8 mouse cellular contexts compared by ENCODE assay signal in genomic region chr19:7057126-7057721, GRCm38 (mm10). TPM values are rescaled to one million over a fixed set of nuclear protein-coding genes. Genes with fewer than 3 reads are reported as not detected.
DNase-seq lines count a peak whose midpoint lies in the region; ATAC-seq and TF ChIP-seq lines count a peak whose summit lies in the region.

No protein-coding gene starts in this region.

- H3K4me2 ChIP-seq in heart, embryonic 15.5 days = peak overlapping the region; percentile 99
- peak overlapping the region; percentile 100 for H3K4me2 ChIP-seq in forebrain, embryonic 13.5 days
- H3K4me2 ChIP-seq in limb, embryonic 14.5 days (replicated peaks; ENCODE audit: low read depth, low read length, severe bottlenecking) = peak overlapping the region; percentile 100
- peak overlapping the region; percentile 100 for H3K4me2 ChIP-seq in neural tube, embryonic 12.5 days (replicated peaks)

- peaks cover 37% of the 10 kb centered on the region for H3K4me1 ChIP-seq in heart, embryonic 15.5 days (replicated peaks)
- H3K4me1 ChIP-seq in forebrain, embryonic 13.5 days = peaks cover 20% of the 10 kb centered on the region
- peaks cover 14% of the 10 kb centered on the region for H3K4me1 ChIP-seq in limb, embryonic 14.5 days (ENCODE audit: control insufficient read depth, insufficient read depth, low read length)
- H3K4me1 ChIP-seq in neural tube, embryonic 12.5 days = peaks cover 27% of the 10 kb centered on the region

- 2% methylated on average over 16 of the region's 16 CpGs for WGBS in heart, embryonic 15.5 days
- WGBS in forebrain, embryonic 13.5 days = 3% methylated on average over 16 of the region's 16 CpGs
- 2% methylated on average over 13 of the region's 16 CpGs for WGBS in limb, embryonic 14.5 days
- WGBS in neural tube, embryonic 12.5 days = 4% methylated on average over 16 of the region's 16 CpGs

- no peaks in the 10 kb centered on the region for H3K27me3 ChIP-seq in heart, embryonic 15.5 days
- H3K27me3 ChIP-seq in forebrain, embryonic 13.5 days = peaks cover 25% of the 10 kb centered on the region
- peaks cover 3% of the 10 kb centered on the region; the same call in 1 of the 2 replicates for H3K27me3 ChIP-seq in limb, embryonic 14.5 days (ENCODE audit: control insufficient read depth, insufficient read depth, low read length)
- H3K27me3 ChIP-seq in neural tube, embryonic 12.5 days (replicated peaks) = peaks cover 47% of the 10 kb centered on the region

- peak overlapping the region; percentile 92 for H3K27ac ChIP-seq in heart, embryonic 15.5 days
- H3K27ac ChIP-seq in forebrain, embryonic 13.5 days = peak overlapping the region; percentile 19; the same call in 1 of the 2 replicates
- H3K27ac ChIP-seq in limb, embryonic 14.5 days (replicated peaks; ENCODE audit: low read depth, low read length) = no peak overlapping the region
- H3K27ac ChIP-seq in neural tube, embryonic 12.5 days = no peak overlapping the region

- no peak for DNase-seq in heart, postnatal 4 days
- DNase-seq in urinary bladder, postnatal 25 days (ENCODE audit: low spot score) = peak; percentile 56
- DNase-seq in urinary bladder, postnatal 10 days (ENCODE audit: low spot score) = no peak
- no peak for DNase-seq in limb, embryonic 14.5 days (ENCODE audit: low spot score)
- DNase-seq in left cerebral cortex, postnatal 14 days (ENCODE audit: low spot score in 2 of 2) = no peak

- peak overlapping the region; percentile 76 for H3K9ac ChIP-seq in heart, embryonic 15.5 days
- H3K9ac ChIP-seq in forebrain, embryonic 13.5 days = peak overlapping the region; percentile 66
- peak overlapping the region; percentile 61 for H3K9ac ChIP-seq in limb, embryonic 14.5 days (ENCODE audit: low read depth, low read length, severe bottlenecking)
- H3K9ac ChIP-seq in neural tube, embryonic 12.5 days = peak overlapping the region; percentile 68

- H3K4me3 ChIP-seq in heart, embryonic 15.5 days = peak overlapping the region; percentile 74
- H3K4me3 ChIP-seq in forebrain, embryonic 13.5 days = peak overlapping the region; percentile 73
- peak overlapping the region; percentile 72 for H3K4me3 ChIP-seq in limb, embryonic 14.5 days (replicated peaks; ENCODE audit: low read length)
- H3K4me3 ChIP-seq in neural tube, embryonic 12.5 days = peak overlapping the region; percentile 65

- TF ChIP-seq POLR2A in limb, embryonic 14.5 days (IDR thresholded peaks at IDR 0.05; ENCODE audit: borderline replicate concordance, extremely low read depth, insufficient read depth, insufficient read length) = no peak

- no peaks in the 10 kb centered on the region for H3K9me3 ChIP-seq in heart, embryonic 15.5 days (replicated peaks)
- H3K9me3 ChIP-seq in forebrain, embryonic 13.5 days (replicated peaks) = no peaks in the 10 kb centered on the region
- no peaks in the 10 kb centered on the region for H3K9me3 ChIP-seq in limb, embryonic 14.5 days (ENCODE audit: control insufficient read depth, low read length)
- H3K9me3 ChIP-seq in neural tube, embryonic 12.5 days = no peaks in the 10 kb centered on the region

- ATAC-seq in heart, embryonic 15.5 days (replicated peaks; ENCODE audit: insufficient number of reproducible peaks, insufficient read depth, low FRiP score, low read depth) = peak; percentile 9
- peak; percentile 27 for ATAC-seq in forebrain, embryonic 13.5 days
- ATAC-seq in limb, embryonic 14.5 days (ENCODE audit: low FRiP score, low read depth) = peak; percentile 4; the same call in 1 of the 2 replicates
- peak; percentile 51 for ATAC-seq in neural tube, embryonic 12.5 days (ENCODE audit: low FRiP score, low read depth)

- no peaks in the 10 kb centered on the region for H3K36me3 ChIP-seq in heart, embryonic 15.5 days
- H3K36me3 ChIP-seq in forebrain, embryonic 13.5 days (ENCODE audit: poor library complexity, severe bottlenecking) = no peaks in the 10 kb centered on the region
- no peaks in the 10 kb centered on the region for H3K36me3 ChIP-seq in limb, embryonic 14.5 days (ENCODE audit: control insufficient read depth, insufficient read depth, low read length)
- H3K36me3 ChIP-seq in neural tube, embryonic 12.5 days = no peaks in the 10 kb centered on the region

- intact Hi-C loops in left cerebral cortex, postnatal 14 days (cut with DNase I) = loop anchor here (10.0 kb wide), 1 partner anchor 288 kb away; the partner anchor contains the start of gene Mark2

RNA-seq across cellular contexts. Expression of gene Macrod1, which starts 0.6 kb away (rescaled TPM):
- 49.1 and 57.6 TPM in 2 replicates for polyA plus RNA-seq in heart, embryonic 15.5 days (2015; fragmentation: Nextera tagmentation; extraction: Ambion mirVana)
- total RNA-seq in heart, postnatal 4 days (2021) = 100 to 1,000 TPM; 107 to 126 TPM
- polyA plus RNA-seq in forebrain, embryonic 13.5 days (2015; fragmentation: Nextera tagmentation; extraction: Ambion mirVana) = 3.3 and 4.4 TPM in 2 replicates
- polyA plus RNA-seq in limb, embryonic 14.5 days (2012; rRNA removed) = 24.6 and 27.4 TPM in 2 replicates
- polyA plus RNA-seq in limb, embryonic 14.5 days (2014; fragmentation: Nextera tagmentation; extraction: Ambion mirVana) = 16.6 and 19.7 TPM in 2 replicates
- 3.4 and 5.2 TPM in 2 replicates for polyA plus RNA-seq in neural tube, embryonic 12.5 days (2016; fragmentation: Nextera tagmentation; extraction: Ambion mirVana)
- total RNA-seq in left cerebral cortex, postnatal 14 days (2021) = 10 to 100 TPM in 1 of 2 experiments, 1 to 10 TPM in 1; 8.4 to 11.3 TPM

RNA-seq across cellular contexts. Expression of gene Stip1, which starts 17.5 kb away (rescaled TPM):
- polyA plus RNA-seq in heart, embryonic 15.5 days (2015; fragmentation: Nextera tagmentation; extraction: Ambion mirVana) = 168 and 203 TPM in 2 replicates
- total RNA-seq in heart, postnatal 4 days (2021) = 100 to 1,000 TPM; 139 to 151 TPM
- polyA plus RNA-seq in forebrain, embryonic 13.5 days (2015; fragmentation: Nextera tagmentation; extraction: Ambion mirVana) = 289 and 311 TPM in 2 replicates
- 124 and 170 TPM in 2 replicates for polyA plus RNA-seq in limb, embryonic 14.5 days (2012; rRNA removed)
- 200 and 205 TPM in 2 replicates for polyA plus RNA-seq in limb, embryonic 14.5 days (2014; fragmentation: Nextera tagmentation; extraction: Ambion mirVana)
- 278 and 294 TPM in 2 replicates for polyA plus RNA-seq in neural tube, embryonic 12.5 days (2016; fragmentation: Nextera tagmentation; extraction: Ambion mirVana)
- total RNA-seq in left cerebral cortex, postnatal 14 days (2021) = 100 to 1,000 TPM; 155 to 165 TPM

RNA-seq across cellular contexts. Expression of gene Fermt3, which starts 38.0 kb away (rescaled TPM):
- polyA plus RNA-seq in heart, embryonic 15.5 days (2015; fragmentation: Nextera tagmentation; extraction: Ambion mirVana) = 6.5 and 18.3 TPM in 2 replicates
- 1 to 10 TPM; 3.5 to 3.7 TPM for total RNA-seq in heart, postnatal 4 days (2021)
- 3.0 and 3.9 TPM in 2 replicates for polyA plus RNA-seq in forebrain, embryonic 13.5 days (2015; fragmentation: Nextera tagmentation; extraction: Ambion mirVana)
- polyA plus RNA-seq in limb, embryonic 14.5 days (2012; rRNA removed) = 10.1 and 13.1 TPM in 2 replicates
- 10.2 and 10.8 TPM in 2 replicates for polyA plus RNA-seq in limb, embryonic 14.5 days (2014; fragmentation: Nextera tagmentation; extraction: Ambion mirVana)
- polyA plus RNA-seq in neural tube, embryonic 12.5 days (2016; fragmentation: Nextera tagmentation; extraction: Ambion mirVana) = 6.5 and 6.9 TPM in 2 replicates
- 1 to 10 TPM; 4.5 to 4.6 TPM for total RNA-seq in left cerebral cortex, postnatal 14 days (2021)

RNA-seq across cellular contexts. Expression of gene Flrt1, which starts 48.3 kb away (rescaled TPM):
- 1.3 and 2.5 TPM in 2 replicates for polyA plus RNA-seq in heart, embryonic 15.5 days (2015; fragmentation: Nextera tagmentation; extraction: Ambion mirVana)
- total RNA-seq in heart, postnatal 4 days (2021) = 1 to 10 TPM; 1.8 to 2.1 TPM
- polyA plus RNA-seq in forebrain, embryonic 13.5 days (2015; fragmentation: Nextera tagmentation; extraction: Ambion mirVana) = 10.4 and 11.3 TPM in 2 replicates
- 2.2 and 3.2 TPM in 2 replicates for polyA plus RNA-seq in limb, embryonic 14.5 days (2012; rRNA removed)
- 8.5 and 9.6 TPM in 2 replicates for polyA plus RNA-seq in limb, embryonic 14.5 days (2014; fragmentation: Nextera tagmentation; extraction: Ambion mirVana)
- 7.0 and 9.9 TPM in 2 replicates for polyA plus RNA-seq in neural tube, embryonic 12.5 days (2016; fragmentation: Nextera tagmentation; extraction: Ambion mirVana)
- total RNA-seq in left cerebral cortex, postnatal 14 days (2021) = 10 to 100 TPM; 33.0 to 35.2 TPM

Comparison
In these comparisons a context has a peak if more than half of its experiments do, and no peak if none do; other contexts are left out.
1. H3K27ac ChIP-seq: peak in heart, embryonic 15.5 days (single experiment) and forebrain, embryonic 13.5 days (single experiment); none in limb, embryonic 14.5 days (single experiment) and neural tube, embryonic 12.5 days (single experiment).
2. Peak in every context shown above with its lines, with median percentiles within 50 percentile points of each other: ATAC-seq, H3K4me2 ChIP-seq, H3K4me3 ChIP-seq and H3K9ac ChIP-seq.